Mouse (Mus musculus): ENCODE measurements around the gene Btbd19. TPM values are rescaled to one million over a fixed set of nuclear protein-coding genes. Genes with fewer than 3 reads are reported as not detected.

The Btbd19 gene
- polyA plus RNA-seq, 1 experiment from 2014 or later, result 3.3 TPM

GRCm38 (mm10) chr4:117110985-117111384 lies 14.5 kb downstream of the Btbd19 start:
- no peak overlapping the region for H3K4me3 ChIP-seq
- H3K27me3 ChIP-seq (replicated peaks), result no peaks in the 10 kb centered on the region
- no peak for ATAC-seq (ENCODE audit: insufficient number of reproducible peaks, low FRiP score)
- no peak overlapping the region for H3K9ac ChIP-seq
- H3K27ac ChIP-seq (ENCODE audit: poor library complexity, severe bottlenecking), result no peak overlapping the region
- H3K9me3 ChIP-seq (replicated peaks), result no peaks in the 10 kb centered on the region
- H3K36me3 ChIP-seq, result peaks cover 8% of the 10 kb centered on the region; the same call in 1 of the 2 replicates
- WGBS, result 85% methylated on average over 11 of the region's 11 CpGs
- H3K4me2 ChIP-seq, result no peak overlapping the region
- no peaks in the 10 kb centered on the region for H3K4me1 ChIP-seq (replicated peaks)

- WGBS, result 88% methylated on average over 13 of the region's 13 CpGs
- Histone ChIP-seq H3K9me3 (replicated peaks) (no peaks in the 10 kb centered on the region), H3K9ac (no peak overlapping the region), H3K27me3 (replicated peaks) (no peaks in the 10 kb centered on the region), H3K27ac (ENCODE audit: poor library complexity, severe bottlenecking) (no peak overlapping the region), H3K4me1 (replicated peaks) (no peaks in the 10 kb centered on the region), H3K4me2 (no peak overlapping the region), H3K4me3 (no peak overlapping the region), H3K36me3 (peaks cover 8% of the 10 kb centered on the region; the same call in 1 of the 2 replicates)
- ATAC-seq (ENCODE audit: insufficient number of reproducible peaks, low FRiP score), result no peak
Measured at GRCm38 (mm10) chr4:117110249-117110648, 15.3 kb downstream of the Btbd19 start.

GRCm38 (mm10) chr4:117109330-117109729 lies 16.2 kb downstream of the Btbd19 start:
- Histone ChIP-seq H3K27me3 (replicated peaks) (0 out of 2 replicates have a peak, but pooled peaks cover 3% of the 10 kb centered on the region), H3K9ac (no peak overlapping the region), H3K27ac (ENCODE audit: poor library complexity, severe bottlenecking) (no peak overlapping the region), H3K36me3 (peaks cover 8% of the 10 kb centered on the region; the same call in 1 of the 2 replicates), H3K9me3 (replicated peaks) (no peaks in the 10 kb centered on the region), H3K4me3 (no peak overlapping the region), H3K4me2 (no peak overlapping the region), H3K4me1 (replicated peaks) (no peaks in the 10 kb centered on the region)
- ATAC-seq (ENCODE audit: insufficient number of reproducible peaks, low FRiP score), result no peak
- 87% methylated on average over 25 of the region's 25 CpGs for WGBS

GRCm38 (mm10) chr4:117108524-117108849 lies 17.0 kb downstream of the Btbd19 start:
- ATAC-seq (ENCODE audit: insufficient number of reproducible peaks, low FRiP score), result no peak
- no peaks in the 10 kb centered on the region for H3K4me1 ChIP-seq (replicated peaks)
- H3K4me3 ChIP-seq, result no peak overlapping the region
- 89% methylated on average over 6 of the region's 6 CpGs for WGBS
- no peak overlapping the region for H3K27ac ChIP-seq (ENCODE audit: poor library complexity, severe bottlenecking)
- no peaks in the 10 kb centered on the region for H3K9me3 ChIP-seq (replicated peaks)
- H3K9ac ChIP-seq, result no peak overlapping the region
- H3K4me2 ChIP-seq, result no peak overlapping the region
- H3K27me3 ChIP-seq (replicated peaks), result 0 out of 2 replicates have a peak, but pooled peaks cover 3% of the 10 kb centered on the region
- H3K36me3 ChIP-seq, result peaks cover 8% of the 10 kb centered on the region; the same call in 1 of the 2 replicates

GRCm38 (mm10) chr4:117107813-117108523 lies 17.6 kb downstream of the Btbd19 start:
- Histone ChIP-seq H3K9ac (no peak overlapping the region), H3K9me3 (replicated peaks) (no peaks in the 10 kb centered on the region), H3K4me2 (no peak overlapping the region), H3K4me3 (no peak overlapping the region), H3K27me3 (replicated peaks) (0 out of 2 replicates have a peak, but pooled peaks cover 3% of the 10 kb centered on the region), H3K4me1 (replicated peaks) (no peaks in the 10 kb centered on the region), H3K27ac (ENCODE audit: poor library complexity, severe bottlenecking) (no peak overlapping the region), H3K36me3 (peaks cover 8% of the 10 kb centered on the region; the same call in 1 of the 2 replicates)
- no peak for ATAC-seq (ENCODE audit: insufficient number of reproducible peaks, low FRiP score)
- WGBS, result 87% methylated on average over 18 of the region's 18 CpGs

- no peaks in the 10 kb centered on the region for H3K36me3 ChIP-seq
- H3K9ac ChIP-seq, result no peak overlapping the region
- 0 out of 2 replicates have a peak, but pooled peaks cover 3% of the 10 kb centered on the region for H3K27me3 ChIP-seq (replicated peaks)
- 49% methylated on average over 9 of the region's 10 CpGs for WGBS
- no peak overlapping the region for H3K27ac ChIP-seq (ENCODE audit: poor library complexity, severe bottlenecking)
- H3K4me2 ChIP-seq, result no peak overlapping the region
- no peak overlapping the region for H3K4me3 ChIP-seq
- no peaks in the 10 kb centered on the region for H3K9me3 ChIP-seq (replicated peaks)
- ATAC-seq (ENCODE audit: insufficient number of reproducible peaks, low FRiP score), result no peak
- H3K4me1 ChIP-seq (replicated peaks), result no peaks in the 10 kb centered on the region
Measured at GRCm38 (mm10) chr4:117105127-117105526, 20.4 kb downstream of the Btbd19 start.

- Histone ChIP-seq H3K27me3 (replicated peaks) (0 out of 2 replicates have a peak, but pooled peaks cover 3% of the 10 kb centered on the region), H3K4me2 (no peak overlapping the region), H3K36me3 (no peaks in the 10 kb centered on the region), H3K9me3 (replicated peaks) (no peaks in the 10 kb centered on the region), H3K4me1 (replicated peaks) (no peaks in the 10 kb centered on the region), H3K4me3 (no peak overlapping the region), H3K27ac (ENCODE audit: poor library complexity, severe bottlenecking) (no peak overlapping the region), H3K9ac (no peak overlapping the region)
- WGBS, result 66% methylated on average over 10 of the region's 10 CpGs
- no peak for ATAC-seq (ENCODE audit: insufficient number of reproducible peaks, low FRiP score)
Measured at GRCm38 (mm10) chr4:117104672-117105071, 20.9 kb downstream of the Btbd19 start.

GRCm38 (mm10) chr4:117101218-117101617 lies 24.3 kb downstream of the Btbd19 start:
- no peak for ATAC-seq (ENCODE audit: insufficient number of reproducible peaks, low FRiP score)
- Histone ChIP-seq H3K9me3 (replicated peaks) (no peaks in the 10 kb centered on the region), H3K4me1 (replicated peaks) (peaks cover 14% of the 10 kb centered on the region), H3K27me3 (replicated peaks) (0 out of 2 replicates have a peak, but pooled peaks cover 3% of the 10 kb centered on the region), H3K4me3 (no peak overlapping the region), H3K9ac (no peak overlapping the region), H3K4me2 (no peak overlapping the region), H3K27ac (ENCODE audit: poor library complexity, severe bottlenecking) (no peak overlapping the region), H3K36me3 (no peaks in the 10 kb centered on the region)
- 41% methylated on average over 7 of the region's 7 CpGs for WGBS

GRCm38 (mm10) chr4:117100036-117100435 lies 25.5 kb downstream of the Btbd19 start:
- H3K4me2 ChIP-seq, result no peak overlapping the region
- no peaks in the 10 kb centered on the region for H3K9me3 ChIP-seq (replicated peaks)
- H3K27me3 ChIP-seq (replicated peaks), result 0 out of 2 replicates have a peak, but pooled peaks cover 3% of the 10 kb centered on the region
- no peak for ATAC-seq (ENCODE audit: insufficient number of reproducible peaks, low FRiP score)
- 73% methylated on average over 4 of the region's 4 CpGs for WGBS
- no peak overlapping the region for H3K4me3 ChIP-seq
- no peak overlapping the region for H3K27ac ChIP-seq (ENCODE audit: poor library complexity, severe bottlenecking)
- H3K36me3 ChIP-seq, result no peaks in the 10 kb centered on the region
- no peak overlapping the region for H3K9ac ChIP-seq
- peaks cover 21% of the 10 kb centered on the region for H3K4me1 ChIP-seq (replicated peaks)

GRCm38 (mm10) chr4:117098764-117099036 lies 26.8 kb downstream of the Btbd19 start:
- Histone ChIP-seq H3K36me3 (no peaks in the 10 kb centered on the region), H3K9me3 (replicated peaks) (no peaks in the 10 kb centered on the region), H3K9ac (no peak overlapping the region), H3K4me2 (0 out of 2 replicates have a peak overlapping the region, but pooled peaks have one; percentile 95), H3K4me3 (no peak overlapping the region), H3K4me1 (replicated peaks) (peaks cover 21% of the 10 kb centered on the region), H3K27ac (ENCODE audit: poor library complexity, severe bottlenecking) (no peak overlapping the region), H3K27me3 (replicated peaks) (no peaks in the 10 kb centered on the region)
- ATAC-seq (ENCODE audit: insufficient number of reproducible peaks, low FRiP score), result no peak
- WGBS, result 72% methylated on average over 2 of the region's 2 CpGs

- Histone ChIP-seq H3K9ac (no peak overlapping the region), H3K4me3 (no peak overlapping the region), H3K9me3 (replicated peaks) (no peaks in the 10 kb centered on the region), H3K36me3 (no peaks in the 10 kb centered on the region), H3K27me3 (replicated peaks) (no peaks in the 10 kb centered on the region), H3K4me2 (peak overlapping the region; percentile 95), H3K27ac (ENCODE audit: poor library complexity, severe bottlenecking) (peak overlapping the region; percentile 13), H3K4me1 (replicated peaks) (peaks cover 21% of the 10 kb centered on the region)
- no peak for ATAC-seq (ENCODE audit: insufficient number of reproducible peaks, low FRiP score)
- 69% methylated on average over 8 of the region's 8 CpGs for WGBS
Measured at GRCm38 (mm10) chr4:117097969-117098763, 27.4 kb downstream of the Btbd19 start.
